Mouse (Mus musculus) hindbrain, embryonic 12.5 days (tissue): ENCODE results near the gene Mob3a. TPM values are rescaled to one million over a fixed set of nuclear protein-coding genes. Genes with fewer than 3 reads are reported as not detected.
A peak's percentile ranks its signal among the peaks of the same experiment; 100 is the strongest.
"Not testable (repeated sequence)": the region's sequence is repeated elsewhere in the genome, so short reads cannot be mapped to it uniquely, and the experiment has no call there.

Experiments
- ATAC-seq: fragments of 200-750 bp; cut with Nextera tagmentation; 2 replicates; pipeline ENCODE4 v1.8.0; 2017; ENCODE audit warnings: moderate TSS enrichment; ENCODE audit not compliant: low FRiP score
- H3K27ac ChIP-seq: fragments of 300-500 bp; sonication (generic); 2 replicates; pipeline ENCODE4 v1.5.1; 2016; ENCODE audit warnings: mild to moderate bottlenecking
- H3K27me3 ChIP-seq: fragments of 300-500 bp; sonication (generic); 2 replicates; pipeline ENCODE4 v1.6.1; 2016; ENCODE audit warnings: mild to moderate bottlenecking
- H3K36me3 ChIP-seq: fragments of 300-500 bp; sonication (generic); 2 replicates; pipeline ENCODE4 v1.6.1; 2016; ENCODE audit warnings: mild to moderate bottlenecking
- H3K4me1 ChIP-seq: fragments of 300-500 bp; sonication (generic); 2 replicates; pipeline ENCODE4 v1.6.1; 2016
- H3K4me2 ChIP-seq: fragments of 300-500 bp; sonication (generic); replicated peaks from 2 replicates; pipeline ENCODE4 v1.6.1; 2016; ENCODE audit warnings: mild to moderate bottlenecking
- H3K4me3 ChIP-seq: fragments of 300-500 bp; sonication (generic); 2 replicates; pipeline ENCODE4 v1.5.1; 2016; ENCODE audit warnings: mild to moderate bottlenecking
- H3K9ac ChIP-seq: fragments of 300-500 bp; sonication (generic); 2 replicates; pipeline ENCODE4 v1.6.1; 2016; ENCODE audit warnings: mild to moderate bottlenecking, moderate library complexity
- H3K9me3 ChIP-seq: fragments of 300-500 bp; sonication (generic); replicated peaks from 2 replicates; pipeline ENCODE4 v1.6.1; 2016; ENCODE audit warnings: mild to moderate bottlenecking
- WGBS: fragments of 180-500 bp; shearing (Covaris S2); methylation state at CpG from one replicate; pipeline ENCODE4 v1.1.7; 2016; 5-methylcytosine and 5-hydroxymethylcytosine counted together
- polyA plus RNA-seq: library from polyadenylated mRNA; unstranded; fragments of >200 nt; fragmentation: Nextera tagmentation; extraction: Ambion mirVana; gene quantifications from 2 replicates; pipeline ENCODE4 v1.2.1, GENCODE M21; 2016

Mob3a gene
- polyA plus RNA-seq, 1 experiment from 2014 or later = 56.5 TPM

GRCm38 (mm10) chr10:80653156-80653720 is 48.5 kb downstream of the Mob3a start:
- H3K27me3 ChIP-seq = no peaks in the 10 kb centered on the region
- peaks cover 16% of the 10 kb centered on the region for H3K36me3 ChIP-seq
- H3K4me1 ChIP-seq = peaks cover 37% of the 10 kb centered on the region
- H3K4me2 ChIP-seq = no peak overlapping the region
- no peak overlapping the region for H3K4me3 ChIP-seq
- no peak for ATAC-seq
- 89% methylated on average over 6 of the region's 6 CpGs for WGBS
- H3K9me3 ChIP-seq = no peaks in the 10 kb centered on the region
- no peak overlapping the region for H3K27ac ChIP-seq
- peak overlapping the region; percentile 20; the same call in 1 of the 2 replicates for H3K9ac ChIP-seq

- no peak for ATAC-seq
- no peak overlapping the region for H3K4me3 ChIP-seq
- H3K4me2 ChIP-seq = no peak overlapping the region
- peaks cover 43% of the 10 kb centered on the region for H3K36me3 ChIP-seq
- 95% methylated on average over 10 of the region's 10 CpGs for WGBS
- no peaks in the 10 kb centered on the region for H3K27me3 ChIP-seq
- peaks cover 27% of the 10 kb centered on the region for H3K4me1 ChIP-seq
- H3K27ac ChIP-seq = no peak overlapping the region
- no peak overlapping the region; the same call in 1 of the 2 replicates for H3K9ac ChIP-seq
- no peaks in the 10 kb centered on the region for H3K9me3 ChIP-seq
These were observed 51.4 kb downstream of the Mob3a start for GRCm38 (mm10) chr10:80650392-80650791.

GRCm38 (mm10) chr10:80649910-80650309 is 51.9 kb downstream of the Mob3a start:
- Histone ChIP-seq H3K4me1 (peaks cover 22% of the 10 kb centered on the region), H3K36me3 (peaks cover 48% of the 10 kb centered on the region)
- not testable (repeated sequence) for H3K4me2 ChIP-seq, H3K9me3 ChIP-seq, H3K27me3 ChIP-seq, ATAC-seq, H3K9ac ChIP-seq, H3K27ac ChIP-seq, H3K4me3 ChIP-seq
- 88% methylated on average over 6 of the region's 6 CpGs for WGBS

- 0 out of 2 replicates have a peak, but pooled peaks cover 9% of the 10 kb centered on the region for H3K4me1 ChIP-seq
- WGBS = 91% methylated on average over 10 of the region's 10 CpGs
- no peaks in the 10 kb centered on the region for H3K27me3 ChIP-seq
- H3K9me3 ChIP-seq = no peaks in the 10 kb centered on the region
- no peak for ATAC-seq
- no peak overlapping the region for H3K27ac ChIP-seq
- no peak overlapping the region for H3K4me3 ChIP-seq
- no peak overlapping the region for H3K4me2 ChIP-seq
- H3K9ac ChIP-seq = no peak overlapping the region
- peaks cover 73% of the 10 kb centered on the region for H3K36me3 ChIP-seq
These were observed 54.8 kb downstream of the Mob3a start for GRCm38 (mm10) chr10:80646936-80647335.

- peaks cover 82% of the 10 kb centered on the region for H3K36me3 ChIP-seq
- no peaks in the 10 kb centered on the region for H3K9me3 ChIP-seq
- no peak overlapping the region for H3K4me2 ChIP-seq
- no peak for ATAC-seq
- no peaks in the 10 kb centered on the region for H3K27me3 ChIP-seq
- H3K4me1 ChIP-seq = peaks cover 2% of the 10 kb centered on the region; the same call in 1 of the 2 replicates
- 85% methylated on average over 6 of the region's 6 CpGs for WGBS
- H3K9ac ChIP-seq = no peak overlapping the region
- no peak overlapping the region for H3K27ac ChIP-seq
- H3K4me3 ChIP-seq = no peak overlapping the region
These were observed 66.4 kb downstream of the Mob3a start for GRCm38 (mm10) chr10:80635345-80635744.

Other genes with a start within 250 kb of the Mob3a start
- gene Onecut3, start 207.1 kb downstream of the Mob3a start, polyA plus RNA-seq = 1.7 and 2.3 TPM in 2 replicates
- 0.93 and 1.1 TPM in 2 replicates for gene Atp8b3, start 162.9 kb downstream of the Mob3a start, polyA plus RNA-seq
- gene Rexo1, start 140.4 kb downstream of the Mob3a start, polyA plus RNA-seq = 33.1 and 33.8 TPM in 2 replicates
- 7.1 and 8.1 TPM in 2 replicates for gene Klf16, start 124.7 kb downstream of the Mob3a start, polyA plus RNA-seq
- 112 and 118 TPM in 2 replicates for gene Abhd17a, start 111.6 kb downstream of the Mob3a start, polyA plus RNA-seq
- 60.3 and 69.4 TPM in 2 replicates for gene Scamp4, start 99.1 kb downstream of the Mob3a start, polyA plus RNA-seq
- 4.8 and 5.5 TPM in 2 replicates for gene Adat3, start 99.1 kb downstream of the Mob3a start, polyA plus RNA-seq
- gene Gm49322, start 96.0 kb downstream of the Mob3a start, polyA plus RNA-seq = 5.2 and 5.3 TPM in 2 replicates
- 190 and 192 TPM in 2 replicates for gene Csnk1g2, start 79.1 kb downstream of the Mob3a start, polyA plus RNA-seq
- 87.8 and 96.4 TPM in 2 replicates for gene Btbd2, start 44.9 kb downstream of the Mob3a start, polyA plus RNA-seq
- 88.1 and 90.3 TPM in 2 replicates for gene Mknk2, start 23.9 kb downstream of the Mob3a start, polyA plus RNA-seq
- gene Izumo4, start 207 bp upstream of the Mob3a start, polyA plus RNA-seq = 27.1 and 30.5 TPM in 2 replicates
- 101 TPM in 2 replicates for gene Ap3d1, start 40.3 kb upstream of the Mob3a start, polyA plus RNA-seq
- gene Dot1l, start 53.2 kb upstream of the Mob3a start, polyA plus RNA-seq = 25.9 and 27.4 TPM in 2 replicates
- gene Sf3a2, start 96.2 kb upstream of the Mob3a start, polyA plus RNA-seq = 65.3 and 71.8 TPM in 2 replicates
- 139 TPM in 2 replicates for gene Plekhj1, start 96.6 kb upstream of the Mob3a start, polyA plus RNA-seq
- gene Amh, start 103.3 kb upstream of the Mob3a start, polyA plus RNA-seq = not detected in 2 replicates
- 0.83 and 1.7 TPM in 2 replicates for gene Jsrp1, start 111.5 kb upstream of the Mob3a start, polyA plus RNA-seq
- gene Oaz1, start 124.7 kb upstream of the Mob3a start, polyA plus RNA-seq = 1,255 and 1,389 TPM in 2 replicates
- 0.74 and 0.94 TPM in 2 replicates for gene Lingo3, start 142.1 kb upstream of the Mob3a start, polyA plus RNA-seq
- 214 and 250 TPM in 2 replicates for gene Lsm7, start 153.2 kb upstream of the Mob3a start, polyA plus RNA-seq
- 56.6 and 58.8 TPM in 2 replicates for gene Sppl2b, start 153.3 kb upstream of the Mob3a start, polyA plus RNA-seq
- gene Tmprss9, start 169.9 kb upstream of the Mob3a start, polyA plus RNA-seq = 0.08 TPM in 2 replicates
- 271 and 305 TPM in 2 replicates for gene Timm13, start 199.0 kb upstream of the Mob3a start, polyA plus RNA-seq
- gene Lmnb2, start 216.3 kb upstream of the Mob3a start, polyA plus RNA-seq = 56.8 and 57.9 TPM in 2 replicates
- 11.8 and 15.8 TPM in 2 replicates for gene Gadd45b, start 228.1 kb upstream of the Mob3a start, polyA plus RNA-seq